Mouse (Mus musculus): Measurements from ENCODE around the gene Gm3147. TPM values are rescaled to one million over a fixed set of nuclear protein-coding genes. Genes with fewer than 3 reads are reported as not detected.
"Not testable (repeated sequence)": the region's sequence is repeated elsewhere in the genome, so short reads cannot be mapped to it uniquely, and the experiment has no call there.

Gene Gm3147
- total RNA-seq (2021), result not detected
- long read RNA-seq, result 0 reads

- not testable (repeated sequence) for DNase-seq (ENCODE audit: low spot score in 2 of 2)
Observed at GRCm38 (mm10) chr5:94616242-94616641, at the start of gene Gm3147. Gene Gm3147 (minus strand): TSS chr5:94616342.

GRCm38 (mm10) chr5:94648082-94648481 lies 31.9 kb upstream of the Gm3147 start, which contains the start of gene Gm6205:
Gene Gm6205 (plus strand): TSS chr5:94648382.
- not testable (repeated sequence) for DNase-seq (ENCODE audit: low spot score in 2 of 2)

- DNase-seq (ENCODE audit: low spot score in 2 of 2), result not testable (repeated sequence)
Observed at GRCm38 (mm10) chr5:94623679-94624078, 7.5 kb upstream of the Gm3147 start, which contains the start of gene Gm6509. Gene Gm6509 (plus strand): TSS chr5:94623979.

Other genes with a start within 250 kb of the Gm3147 start
- gene Gm7682, start 170.6 kb downstream of the Gm3147 start, total RNA-seq (2021), result not detected
- gene Gm3139, start 90.1 kb downstream of the Gm3147 start, total RNA-seq (2021), result not detected
- not detected for gene Gm6509, start 7.6 kb upstream of the Gm3147 start, total RNA-seq (2021)
- not detected for gene Gm6205, start 32.0 kb upstream of the Gm3147 start, total RNA-seq (2021)
- gene Gm3183, start 249.1 kb upstream of the Gm3147 start, total RNA-seq (2021), result not detected